In the genomic region with DNA sequence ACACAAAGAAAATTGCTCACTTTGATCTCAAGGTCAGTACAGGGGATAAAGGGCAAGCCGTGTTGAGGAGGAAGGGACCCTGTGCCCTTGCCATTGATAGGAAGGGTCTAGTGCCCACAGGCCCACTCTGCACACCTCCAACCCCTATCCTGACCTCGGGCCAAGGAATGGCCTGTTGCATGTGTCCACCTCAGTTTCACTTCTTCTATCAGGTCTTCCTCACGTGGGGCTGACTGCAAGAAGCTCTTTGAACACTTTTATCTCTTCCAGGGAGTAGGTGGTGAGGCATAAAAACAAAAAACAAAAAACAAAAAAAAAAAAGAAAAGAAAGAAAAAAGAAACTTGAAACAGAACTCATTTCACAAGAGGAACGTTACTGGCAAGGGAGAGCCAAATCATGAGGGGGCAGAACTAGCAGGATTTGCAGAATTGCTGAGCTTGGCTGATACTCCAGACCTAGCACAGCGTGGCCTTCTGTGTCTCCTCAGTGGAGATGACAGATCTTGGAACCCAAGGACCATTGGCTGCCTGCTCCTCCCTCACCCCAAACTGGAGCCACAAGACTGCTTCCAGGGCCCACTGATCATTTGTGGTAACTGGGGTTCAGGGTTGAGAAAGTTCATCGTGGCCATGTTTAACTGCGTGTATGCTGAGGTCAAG, we compare ENCODE assay signal across 15 mouse cellular contexts.
A peak's percentile ranks its signal among the peaks of the same experiment; 100 is the strongest.
DNase-seq lines count a peak whose midpoint lies in the region; ATAC-seq lines count a peak whose summit lies in the region.
"Had no signal": no experiment of that assay in that cellular context is flagged by ENCODE, and none has a peak within 500 bp of the region (broad histone marks: within the 10 kb centered on the region; RNA-seq: fewer than 3 reads in every experiment).

No protein-coding gene starts in this region.

- H3K9me3 ChIP-seq in hindbrain, embryonic 13.5 days = no peaks in the 10 kb centered on the region
- H3K9me3 ChIP-seq: embryonic facial prominence, embryonic 10.5 days; neural tube, embryonic 12.5 days had no signal

- H3K4me2 ChIP-seq in hindbrain, embryonic 13.5 days = no peak overlapping the region
- H3K4me2 ChIP-seq: lung, embryonic 14.5 days; neural tube, embryonic 12.5 days had no signal

- ATAC-seq in hindbrain, embryonic 13.5 days (ENCODE audit: low FRiP score) = no peak
- ATAC-seq: forebrain, embryonic 16.5 days; Patski had no signal

- H3K4me1 ChIP-seq in hindbrain, embryonic 13.5 days (replicated peaks) = no peaks in the 10 kb centered on the region
- H3K4me1 ChIP-seq: embryonic facial prominence, embryonic 10.5 days; neural tube, embryonic 12.5 days had no signal

- H3K27me3 ChIP-seq in hindbrain, embryonic 13.5 days = no peaks in the 10 kb centered on the region
- H3K27me3 ChIP-seq: neural tube, embryonic 12.5 days; Patski had no signal

- no peaks in the 10 kb centered on the region for H3K36me3 ChIP-seq in hindbrain, embryonic 13.5 days
- H3K36me3 ChIP-seq: embryonic facial prominence, embryonic 10.5 days; neural tube, embryonic 12.5 days had no signal

- H3K27ac ChIP-seq in hindbrain, embryonic 13.5 days = no peak overlapping the region
- H3K27ac ChIP-seq: embryonic facial prominence, embryonic 10.5 days; kidney, postnatal 0 days; neural tube, embryonic 12.5 days had no signal

- H3K9ac ChIP-seq in hindbrain, embryonic 13.5 days = no peak overlapping the region
- H3K9ac ChIP-seq: lung, embryonic 14.5 days; neural tube, embryonic 12.5 days had no signal

- WGBS in hindbrain, embryonic 13.5 days = 84% methylated on average over 7 of the region's 7 CpGs

- DNase-seq in adrenal gland, postnatal 36 days = peak; percentile 20 to 29
- no peak for DNase-seq in adrenal gland, postnatal 10 days
- DNase-seq in heart, postnatal 10 days = peak; percentile 46 to 52
- no peak for DNase-seq in heart, adult 8-10 months (ENCODE audit: low spot score)
- DNase-seq in ovary, adult 18-20 months (ENCODE audit: low spot score) = peak; percentile 29
- no peak for DNase-seq in ovary, postnatal 36 days (ENCODE audit: low spot score)
- no peak for DNase-seq in c-Kit-positive CD71-positive TER-119-positive erythroid progenitor cells, embryonic 14.5 days (ENCODE audit: low spot score)
- DNase-seq: lung, embryonic 14.5 days had no signal

- no peak overlapping the region for H3K4me3 ChIP-seq in hindbrain, embryonic 13.5 days
- H3K4me3 ChIP-seq: embryonic facial prominence, embryonic 10.5 days; erythroblast, embryonic 14.5 days; neural tube, embryonic 12.5 days had no signal

- intact Hi-C loops in heart, postnatal 10 days (cut with DNase I) = no loop called here

Comparison
In these comparisons a context has a peak if more than half of its experiments do, and no peak if none do; other contexts are left out.
1. DNase-seq: peak in adrenal gland, postnatal 36 days (2 of 2), heart, postnatal 10 days (2 of 2) and ovary, adult 18-20 months (single experiment); none in adrenal gland, postnatal 10 days (single experiment), heart, adult 8-10 months (single experiment), ovary, postnatal 36 days (single experiment) and c-Kit-positive CD71-positive TER-119-positive erythroid progenitor cells, embryonic 14.5 days (single experiment).